Mouse (Mus musculus) liver, adult 2 months (tissue): ENCODE results near the gene She. TPM values are rescaled to one million over a fixed set of nuclear protein-coding genes. Genes with fewer than 3 reads are reported as not detected.

Source experiments
- DNase-seq: peaks from one replicate; pipeline ENCODE4 v3.0.0-alpha.2; 2011; ENCODE audit warnings: low read depth, low spot score; ENCODE audit errors: extremely low read depth
- H3K27ac ChIP-seq: fragments of 200-500 bp; replicated peaks from 2 replicates; pipeline ENCODE4 v1.5.1; 2012; ENCODE audit warnings: low read depth, mild to moderate bottlenecking, control low read depth, inconsistent platforms, low read length; ENCODE audit not compliant: insufficient read depth
- H3K27me3 ChIP-seq: fragments of 200-500 bp; 2 replicates; pipeline ENCODE4 v1.6.1; 2012; ENCODE audit warnings: mild to moderate bottlenecking, moderate library complexity, low read length, inconsistent platforms; ENCODE audit not compliant: control insufficient read depth, insufficient read depth
- H3K36me3 ChIP-seq: fragments of 200-500 bp; 2 replicates; pipeline ENCODE4 v1.6.1; 2012; ENCODE audit warnings: low read length, inconsistent platforms; ENCODE audit not compliant: control insufficient read depth, insufficient read depth
- H3K4me1 ChIP-seq: fragments of 200-500 bp; 2 replicates; pipeline ENCODE4 v1.6.1; 2011; ENCODE audit warnings: low read length; ENCODE audit not compliant: control insufficient read depth, insufficient read depth
- H3K4me3 ChIP-seq: fragments of 200-500 bp; 2 replicates; pipeline ENCODE4 v1.5.1; 2011; ENCODE audit warnings: low read depth, mild to moderate bottlenecking, control low read depth, low read length, moderate library complexity; ENCODE audit not compliant: insufficient read depth
- H3K79me2 ChIP-seq: fragments of 200-500 bp; 2 replicates; pipeline ENCODE4 v1.6.1; 2012; ENCODE audit warnings: inconsistent platforms, mild to moderate bottlenecking, low read length, moderate library complexity; ENCODE audit not compliant: control insufficient read depth, insufficient read depth
- H3K9ac ChIP-seq: fragments of 200-500 bp; 2 replicates; pipeline ENCODE4 v1.6.1; 2012; ENCODE audit warnings: low read depth, mild to moderate bottlenecking, control low read depth, inconsistent platforms, low read length
- CTCF ChIP-seq: fragments of 200-500 bp; IDR thresholded peaks from 2 replicates; pipeline ENCODE4 v1.5.1; 2011; ENCODE audit warnings: low read depth, low read length, control low read depth
- POLR2A ChIP-seq: fragments of 200-500 bp; IDR thresholded peaks from 2 replicates; pipeline ENCODE4 v1.6.1; 2011; ENCODE audit warnings: low read length, control low read depth; ENCODE audit not compliant: insufficient read depth; ENCODE audit errors: extremely low read depth
- WGBS: fragments of 180-500 bp; shearing (Covaris S2); methylation state at CpG from one replicate; pipeline ENCODE4 v1.1.7; 2018; 5-methylcytosine and 5-hydroxymethylcytosine counted together
- polyA plus RNA-seq: library from polyadenylated mRNA; depleted of rRNA; stranded (reverse); fragments of >200 nt; gene quantifications from 2 replicates; pipeline ENCODE4 v1.2.3, GENCODE M21; 2012; rRNA removed
- total RNA-seq: library from RNA; depleted of rRNA; stranded (reverse); fragments of >200 nt; gene quantifications from 2 replicates; pipeline ENCODE4 v1.2.3, GENCODE M21; 2014; rRNA removed

She gene
- total and polyA plus RNA-seq, 2 experiments, result 0.78 to 2.5 TPM

GRCm38 (mm10) chr3:89898011-89898410 is 66.8 kb downstream of the She start:
- peak overlapping the region; percentile 34; the same call in 1 of the 2 replicates for H3K9ac ChIP-seq
- peaks cover 48% of the 10 kb centered on the region for H3K4me1 ChIP-seq
- no peak for DNase-seq
- H3K4me3 ChIP-seq, result no peak overlapping the region
- no peaks in the 10 kb centered on the region for H3K36me3 ChIP-seq
- peak overlapping the region; percentile 96 for H3K27ac ChIP-seq
- 82% methylated on average over 10 of the region's 10 CpGs for WGBS
- H3K27me3 ChIP-seq, result no peaks in the 10 kb centered on the region
- TF ChIP-seq CTCF (no peak), POLR2A (no peak)
- H3K79me2 ChIP-seq, result peaks cover 47% of the 10 kb centered on the region

- H3K27me3 ChIP-seq, result no peaks in the 10 kb centered on the region
- H3K27ac ChIP-seq, result peak overlapping the region; percentile 96
- H3K4me1 ChIP-seq, result peaks cover 54% of the 10 kb centered on the region
- WGBS, result 23% methylated on average over 5 of the region's 5 CpGs
- H3K4me3 ChIP-seq, result no peak overlapping the region
- TF ChIP-seq CTCF (no peak), POLR2A (no peak)
- H3K36me3 ChIP-seq, result no peaks in the 10 kb centered on the region
- H3K79me2 ChIP-seq, result peaks cover 51% of the 10 kb centered on the region
- H3K9ac ChIP-seq, result peak overlapping the region; percentile 59
- DNase-seq, result peak; percentile 99
Observed at GRCm38 (mm10) chr3:89898870-89899510, 67.8 kb downstream of the She start.

- Histone ChIP-seq H3K27me3 (no peaks in the 10 kb centered on the region), H3K79me2 (peaks cover 50% of the 10 kb centered on the region), H3K36me3 (no peaks in the 10 kb centered on the region), H3K4me1 (peaks cover 54% of the 10 kb centered on the region), H3K9ac (peak overlapping the region; percentile 5; the same call in 1 of the 2 replicates), H3K27ac (peak overlapping the region; percentile 82), H3K4me3 (no peak overlapping the region)
- DNase-seq, result no peak
- 32% methylated on average over 8 of the region's 8 CpGs for WGBS
- no peak for TF ChIP-seq CTCF
- TF ChIP-seq POLR2A, result no peak
Observed at GRCm38 (mm10) chr3:89899511-89899908, 68.3 kb downstream of the She start.

- peaks cover 1% of the 10 kb centered on the region; the same call in 1 of the 2 replicates for H3K36me3 ChIP-seq
- H3K9ac ChIP-seq, result no peak overlapping the region
- TF ChIP-seq CTCF, result no peak
- TF ChIP-seq POLR2A, result no peak
- peaks cover 34% of the 10 kb centered on the region; the same call in 1 of the 2 replicates for H3K79me2 ChIP-seq
- WGBS, result 62% methylated on average over 3 of the region's 3 CpGs
- peaks cover 51% of the 10 kb centered on the region for H3K4me1 ChIP-seq
- H3K27me3 ChIP-seq, result no peaks in the 10 kb centered on the region
- peak overlapping the region; percentile 77 for H3K27ac ChIP-seq
- peak; percentile 59 for DNase-seq
- no peak overlapping the region for H3K4me3 ChIP-seq
Observed at GRCm38 (mm10) chr3:89907846-89908245, 76.7 kb downstream of the She start.

Other genes starting within 250 kb of the She start
- 10.3 and 12.6 TPM in 2 replicates for gene Adar, start 116.3 kb upstream of the She start, total RNA-seq
- 9.4 and 14.4 TPM in 2 replicates for gene Adar, start 116.3 kb upstream of the She start, polyA plus RNA-seq
- gene Chrnb2, start 66.7 kb upstream of the She start, total RNA-seq, result 0.28 and 0.54 TPM in 2 replicates
- 0.42 and 0.68 TPM in 2 replicates for gene Chrnb2, start 66.7 kb upstream of the She start, polyA plus RNA-seq
- gene Ube2q1, start 57.8 kb upstream of the She start, total RNA-seq, result 12.5 and 16.6 TPM in 2 replicates
- gene Ube2q1, start 57.8 kb upstream of the She start, polyA plus RNA-seq, result 9.1 and 10.0 TPM in 2 replicates
- gene Il6ra, start 81.8 kb downstream of the She start, total RNA-seq, result 15.4 and 19.7 TPM in 2 replicates
- gene Il6ra, start 81.8 kb downstream of the She start, polyA plus RNA-seq, result 10.1 and 10.5 TPM in 2 replicates
- gene Atp8b2, start 132.1 kb downstream of the She start, total RNA-seq, result 2.3 and 2.6 TPM in 2 replicates
- gene Atp8b2, start 132.1 kb downstream of the She start, polyA plus RNA-seq, result 2.2 and 4.0 TPM in 2 replicates
- 82.1 and 86.1 TPM in 2 replicates for gene Hax1, start 167.4 kb downstream of the She start, total RNA-seq
- 68.6 and 70.2 TPM in 2 replicates for gene Hax1, start 167.4 kb downstream of the She start, polyA plus RNA-seq
- gene 4933434E20Rik, start 220.3 kb downstream of the She start, total RNA-seq, result 64.7 and 67.9 TPM in 2 replicates
- 23.4 and 24.2 TPM in 2 replicates for gene 4933434E20Rik, start 220.3 kb downstream of the She start, polyA plus RNA-seq
- gene Ubap2l, start 221.3 kb downstream of the She start, total RNA-seq, result 32.6 and 36.5 TPM in 2 replicates
- gene Ubap2l, start 221.3 kb downstream of the She start, polyA plus RNA-seq, result 37.7 and 46.3 TPM in 2 replicates
- gene Tpm3, start 241.3 kb downstream of the She start, total RNA-seq, result 53.4 and 56.2 TPM in 2 replicates
- 36.4 and 43.0 TPM in 2 replicates for gene Tpm3, start 241.3 kb downstream of the She start, polyA plus RNA-seq